Mouse (Mus musculus) lung, adult 2 months (tissue): ENCODE measurements around the gene Fam189b.
A peak's percentile ranks its signal among the peaks of the same experiment; 100 is the strongest.

ENCODE experiments used
- CTCF ChIP-seq: fragments of 200-500 bp; IDR thresholded peaks from 2 replicates; pipeline ENCODE4 v1.5.1; 2011; ENCODE audit warnings: mild to moderate bottlenecking, low read length, control low read depth; ENCODE audit not compliant: insufficient read depth
- POLR2A ChIP-seq: fragments of 200-500 bp; IDR thresholded peaks from 2 replicates; pipeline ENCODE4 v1.6.1; 2011; ENCODE audit warnings: low read depth, mild to moderate bottlenecking, control low read depth, low read length, borderline replicate concordance; ENCODE audit errors: extremely low read depth

DNA sequence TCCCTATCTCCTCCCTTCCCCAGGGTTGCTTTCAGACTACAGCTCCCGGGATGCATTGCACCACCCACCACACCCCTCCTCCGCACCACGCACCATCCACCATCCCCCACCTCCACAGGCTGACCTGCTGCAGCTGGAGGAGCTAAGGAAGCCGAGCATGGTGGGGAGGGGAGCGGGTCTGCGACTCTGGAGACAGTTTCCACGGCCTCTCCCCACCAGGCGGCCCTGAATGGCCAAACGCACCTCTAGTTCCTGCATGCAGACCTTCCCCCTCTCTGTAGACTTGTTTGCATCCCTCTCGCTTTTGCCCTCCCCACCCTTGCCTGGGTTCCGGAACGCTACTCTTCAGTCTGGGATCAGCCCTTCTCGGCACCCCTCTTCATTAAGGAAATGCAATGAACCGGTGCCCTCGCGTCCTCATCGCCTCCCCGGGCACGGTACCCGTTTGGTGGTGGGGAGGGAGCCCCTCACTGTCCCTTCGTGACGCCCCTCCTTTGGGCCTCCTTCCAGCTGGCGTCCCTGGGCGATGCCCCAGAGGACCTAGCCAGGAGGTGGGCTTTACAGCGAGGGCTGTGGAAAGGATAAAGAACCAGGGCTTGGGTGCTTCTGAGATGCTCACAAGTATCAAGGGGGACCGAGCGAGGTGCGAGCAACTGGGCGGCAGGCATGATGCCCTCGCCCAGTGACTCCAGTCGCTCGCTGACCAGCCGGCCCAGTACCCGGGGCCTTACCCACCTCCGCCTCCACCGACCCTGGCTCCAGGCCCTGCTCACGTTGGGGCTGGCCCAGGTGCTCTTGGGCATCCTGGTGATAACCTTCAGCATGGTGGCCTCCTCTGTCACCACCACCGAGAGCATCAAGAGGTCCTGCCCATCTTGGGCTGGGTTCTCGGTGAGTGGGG lies at the start of gene Fam189b:
- TF ChIP-seq CTCF (no peak), POLR2A (peak; percentile 75; the same call in 1 of the 2 replicates)
